Mouse (Mus musculus): ENCODE results near the gene Gm10401. TPM values are rescaled to one million over a fixed set of nuclear protein-coding genes. Genes with fewer than 3 reads are reported as not detected.

The Gm10401 gene
- polyA plus RNA-seq, 1 experiment from 2014 or later = 26.2 TPM

GRCm38 (mm10) chr5:115133358-115134066 is 35.4 kb upstream of the Gm10401 start:
- H3K4me3 ChIP-seq = peak overlapping the region; percentile 94
- no peaks in the 10 kb centered on the region for H3K27me3 ChIP-seq (ENCODE audit: low read depth, poor library complexity, severe bottlenecking)
- no peaks in the 10 kb centered on the region for H3K9me3 ChIP-seq (replicated peaks)
- peaks cover 20% of the 10 kb centered on the region for H3K4me1 ChIP-seq
- peaks cover 43% of the 10 kb centered on the region for H3K36me3 ChIP-seq
- H3K27ac ChIP-seq = peak overlapping the region; percentile 91
- DNase-seq (ENCODE audit: low spot score) = no peak
- WGBS = 62% methylated on average over 6 of the region's 6 CpGs

DNA sequence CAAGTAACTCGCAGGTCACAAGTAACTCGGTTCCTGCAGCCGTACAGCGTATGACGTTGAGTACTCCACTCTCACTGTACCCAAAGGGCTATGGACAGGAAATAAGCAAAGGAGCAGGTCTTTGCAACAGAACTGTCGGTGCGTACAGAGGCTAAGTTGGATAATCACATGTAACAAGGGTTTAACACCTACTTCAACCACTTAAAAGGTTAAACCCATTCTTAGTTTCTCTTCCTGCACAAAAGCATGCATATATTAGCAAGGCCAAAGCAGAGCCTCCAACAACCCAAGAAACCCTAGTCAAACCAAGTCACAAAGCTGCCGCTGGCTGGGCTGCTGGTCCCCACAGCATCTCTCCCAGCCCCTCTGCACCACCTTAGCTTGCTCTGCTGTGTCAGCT is 34.4 kb upstream of the Gm10401 start:
- Histone ChIP-seq H3K9me3 (replicated peaks) (no peaks in the 10 kb centered on the region), H3K36me3 (peaks cover 53% of the 10 kb centered on the region), H3K4me3 (peak overlapping the region; percentile 94; the same call in 1 of the 2 replicates), H3K4me1 (peaks cover 20% of the 10 kb centered on the region), H3K27ac (no peak overlapping the region), H3K27me3 (ENCODE audit: low read depth, poor library complexity, severe bottlenecking) (no peaks in the 10 kb centered on the region)
- no peak for DNase-seq (ENCODE audit: low spot score)
- WGBS = 95% methylated on average over 8 of the region's 8 CpGs

- Histone ChIP-seq H3K27me3 (ENCODE audit: low read depth, poor library complexity, severe bottlenecking) (no peaks in the 10 kb centered on the region), H3K4me3 (no peak overlapping the region), H3K9me3 (replicated peaks) (no peaks in the 10 kb centered on the region), H3K36me3 (peaks cover 85% of the 10 kb centered on the region), H3K4me1 (peaks cover 28% of the 10 kb centered on the region), H3K27ac (no peak overlapping the region)
- no peak for DNase-seq (ENCODE audit: low spot score)
- 91% methylated on average over 6 of the region's 6 CpGs for WGBS
Measured at GRCm38 (mm10) chr5:115129328-115129727, 31.2 kb upstream of the Gm10401 start.

DNA sequence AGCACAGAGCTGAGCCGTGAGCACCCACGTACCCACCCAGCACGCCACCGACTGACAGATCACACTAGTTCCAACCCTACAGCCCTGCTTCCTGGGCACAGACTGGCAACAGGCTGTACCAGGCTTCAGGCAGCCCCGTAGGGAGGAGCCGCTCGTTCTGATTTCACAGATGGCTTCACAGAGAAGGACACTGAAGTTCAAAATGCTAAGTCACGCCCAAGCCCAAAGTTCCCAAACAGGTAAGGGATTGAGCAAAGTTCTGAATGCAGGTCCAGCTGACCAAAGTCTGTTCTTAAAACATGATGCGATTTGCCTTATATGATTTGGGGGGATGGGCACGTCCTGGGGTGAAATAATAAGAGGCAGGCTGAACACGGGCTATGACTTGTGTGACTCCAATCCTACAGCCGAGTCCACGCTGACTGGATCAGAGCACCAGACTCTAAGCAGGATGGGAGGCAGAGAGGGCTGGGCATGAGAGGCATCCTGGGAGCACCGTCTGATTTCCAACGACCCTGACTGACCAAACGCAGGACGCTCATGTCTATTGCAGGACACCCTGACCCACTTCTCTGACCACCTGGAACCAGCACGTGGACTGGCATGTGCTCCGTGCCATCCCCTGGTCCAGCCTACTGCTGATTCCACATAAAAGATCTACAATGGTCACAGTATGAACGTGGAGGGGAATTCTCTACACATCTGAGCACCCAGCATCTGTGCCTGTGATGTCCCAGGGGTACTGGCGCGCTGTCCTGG is 29.5 kb upstream of the Gm10401 start:
- WGBS = 93% methylated on average over 22 of the region's 22 CpGs
- no peaks in the 10 kb centered on the region for H3K27me3 ChIP-seq (ENCODE audit: low read depth, poor library complexity, severe bottlenecking)
- H3K9me3 ChIP-seq (replicated peaks) = no peaks in the 10 kb centered on the region
- no peak for DNase-seq (ENCODE audit: low spot score)
- no peak overlapping the region for H3K27ac ChIP-seq
- H3K4me3 ChIP-seq = no peak overlapping the region
- H3K4me1 ChIP-seq = peaks cover 12% of the 10 kb centered on the region
- H3K36me3 ChIP-seq = peaks cover 98% of the 10 kb centered on the region

DNA sequence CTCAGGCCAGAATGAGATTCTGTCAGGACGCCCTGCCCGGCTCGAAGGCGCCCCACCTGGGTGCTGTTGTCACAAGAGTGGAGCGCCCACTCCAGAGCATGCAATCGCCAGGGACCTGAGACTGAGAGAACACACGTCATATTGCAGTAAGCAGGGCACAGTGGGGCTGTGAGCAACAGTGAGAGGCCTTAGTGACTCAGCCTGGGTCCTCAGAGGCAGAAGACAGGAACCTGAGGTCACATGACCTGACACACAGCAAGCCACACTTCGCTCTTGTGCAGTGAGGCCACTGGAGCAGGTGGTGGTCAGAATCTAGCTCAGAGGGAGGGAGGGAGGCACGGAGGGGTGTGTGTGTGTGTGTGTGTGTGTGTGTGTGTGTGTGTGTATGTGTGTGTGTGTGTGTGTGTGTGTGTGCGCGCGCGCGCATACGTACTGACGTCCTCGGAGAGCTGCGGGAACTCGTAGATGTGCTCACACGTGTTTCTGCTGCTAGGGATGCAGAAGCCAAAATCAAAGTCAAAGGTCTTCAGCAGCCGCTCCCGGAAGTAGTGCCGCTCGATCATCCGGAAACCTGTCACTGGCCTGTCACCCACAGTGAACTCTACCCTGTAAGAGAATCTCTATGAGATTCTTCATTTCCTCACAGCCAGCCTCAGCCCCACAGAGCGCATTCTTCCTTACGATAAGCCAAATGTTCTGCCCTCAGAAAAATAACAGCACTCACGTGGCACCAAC is 28.6 kb upstream of the Gm10401 start:
- Histone ChIP-seq H3K4me1 (peaks cover 8% of the 10 kb centered on the region; the same call in 1 of the 2 replicates), H3K4me3 (no peak overlapping the region), H3K36me3 (peaks cover 99% of the 10 kb centered on the region), H3K9me3 (replicated peaks) (no peaks in the 10 kb centered on the region), H3K27me3 (ENCODE audit: low read depth, poor library complexity, severe bottlenecking) (no peaks in the 10 kb centered on the region), H3K27ac (no peak overlapping the region)
- WGBS = 92% methylated on average over 28 of the region's 28 CpGs
- no peak for DNase-seq (ENCODE audit: low spot score)

GRCm38 (mm10) chr5:115125211-115125871 is 27.2 kb upstream of the Gm10401 start:
- Histone ChIP-seq H3K4me3 (no peak overlapping the region), H3K36me3 (peaks cover 89% of the 10 kb centered on the region), H3K9me3 (replicated peaks) (no peaks in the 10 kb centered on the region), H3K4me1 (peaks cover 8% of the 10 kb centered on the region; the same call in 1 of the 2 replicates), H3K27me3 (ENCODE audit: low read depth, poor library complexity, severe bottlenecking) (no peaks in the 10 kb centered on the region), H3K27ac (peak overlapping the region; percentile 21; the same call in 1 of the 2 replicates)
- WGBS = 34% methylated on average over 24 of the region's 24 CpGs
- DNase-seq (ENCODE audit: low spot score) = peak; percentile 84

DNA sequence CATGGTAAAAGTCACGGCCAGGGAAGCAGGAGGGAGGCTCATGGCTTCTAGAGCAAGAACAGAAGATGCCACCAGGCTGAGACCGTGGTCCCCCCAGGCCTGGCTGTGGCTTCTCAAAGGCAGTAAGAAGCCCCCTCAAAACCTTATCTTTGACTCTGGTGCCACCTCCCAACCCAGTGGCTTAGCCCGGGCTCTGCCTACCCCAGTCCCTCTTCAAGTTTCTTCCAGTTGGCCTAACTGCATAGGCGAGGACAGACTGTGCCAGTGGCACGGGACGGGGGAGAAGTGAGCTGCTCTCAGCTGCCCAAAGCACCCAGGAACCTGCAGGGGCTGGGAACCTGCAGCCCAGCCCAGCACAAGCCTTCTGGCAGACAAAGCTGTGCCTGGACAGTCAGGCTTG is 26.6 kb upstream of the Gm10401 start:
- H3K4me3 ChIP-seq = no peak overlapping the region

GRCm38 (mm10) chr5:115120978-115121377 is 22.9 kb upstream of the Gm10401 start:
- Histone ChIP-seq H3K27ac (no peak overlapping the region), H3K36me3 (peaks cover 65% of the 10 kb centered on the region), H3K27me3 (ENCODE audit: low read depth, poor library complexity, severe bottlenecking) (no peaks in the 10 kb centered on the region), H3K9me3 (replicated peaks) (no peaks in the 10 kb centered on the region), H3K4me3 (no peak overlapping the region), H3K4me1 (peaks cover 23% of the 10 kb centered on the region)
- no peak for DNase-seq (ENCODE audit: low spot score)
- 83% methylated on average over 5 of the region's 5 CpGs for WGBS

More for the DNA sequence above, 26.6 kb upstream of the Gm10401 start:
- no peaks in the 10 kb centered on the region for H3K9me3 ChIP-seq (replicated peaks)
- 93% methylated on average over 6 of the region's 6 CpGs for WGBS
- no peak for DNase-seq (ENCODE audit: low spot score)
- peaks cover 8% of the 10 kb centered on the region; the same call in 1 of the 2 replicates for H3K4me1 ChIP-seq
- H3K27me3 ChIP-seq (ENCODE audit: low read depth, poor library complexity, severe bottlenecking) = no peaks in the 10 kb centered on the region
- H3K27ac ChIP-seq = no peak overlapping the region
- peaks cover 83% of the 10 kb centered on the region for H3K36me3 ChIP-seq

DNA sequence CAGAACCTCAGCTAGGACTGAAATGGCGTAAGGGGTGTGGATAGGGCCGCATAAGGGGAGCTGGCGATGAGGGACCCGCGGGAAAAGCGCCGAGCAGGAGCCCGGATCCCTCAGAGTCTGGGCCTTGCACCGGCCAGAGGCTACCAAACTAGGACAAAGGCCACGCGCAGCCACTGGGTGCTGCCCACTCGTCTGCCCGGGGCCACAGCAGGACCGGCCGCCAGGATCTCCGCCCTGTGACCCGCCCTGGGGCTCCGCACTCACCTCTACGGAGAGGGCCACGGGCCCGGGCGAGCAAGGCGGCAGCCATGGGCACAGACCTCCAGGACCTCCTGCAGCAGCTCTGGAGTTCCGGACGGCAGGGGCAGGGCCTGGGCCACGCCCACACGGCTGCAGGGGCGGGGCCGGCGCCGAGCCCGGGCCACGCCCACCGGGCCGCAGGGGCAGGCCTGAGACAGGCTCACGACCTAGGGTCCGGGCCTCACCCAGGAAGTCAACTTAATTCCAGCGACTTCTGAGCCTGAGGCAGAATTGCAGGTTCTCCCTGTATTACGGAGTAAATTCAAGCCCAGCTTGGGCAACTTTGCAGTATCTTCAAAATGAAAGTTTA is 21.0 kb upstream of the Gm10401 start, which contains the start of gene Acads:
TSS of gene Acads (minus strand) at position 386 of the 610 bp plus-strand sequence.
- Histone ChIP-seq H3K27me3 (ENCODE audit: low read depth, poor library complexity, severe bottlenecking) (no peaks in the 10 kb centered on the region), H3K36me3 (peaks cover 65% of the 10 kb centered on the region), H3K4me3 (peak within 1 kb of the TSS; percentile 87), H3K9me3 (replicated peaks) (no peaks in the 10 kb centered on the region), H3K4me1 (peaks cover 14% of the 10 kb centered on the region), H3K27ac (peak within 1 kb of the TSS; percentile 92)
- WGBS = under 1% methylated on average over 39 of the region's 39 CpGs
- peak; percentile 90 for DNase-seq (ENCODE audit: low spot score)

DNA sequence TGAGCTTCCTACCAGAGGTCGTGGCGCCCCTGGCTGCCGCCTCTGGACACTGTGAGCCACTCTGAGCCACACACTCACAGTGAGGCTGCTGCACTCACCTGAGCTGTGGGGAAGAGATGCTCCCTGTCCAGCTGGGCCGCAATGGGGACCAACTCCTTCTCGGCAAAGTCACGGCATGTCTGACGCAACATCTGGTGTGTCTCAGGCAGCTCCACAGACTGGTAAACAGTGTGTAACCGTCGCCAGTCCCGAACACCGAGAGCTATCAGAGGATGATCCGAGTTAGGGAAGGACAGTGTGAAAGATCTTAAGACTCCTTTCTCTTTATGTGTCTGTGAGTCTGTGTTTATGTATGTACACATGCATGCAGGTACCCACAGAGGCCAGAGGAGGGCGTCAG is 19.4 kb upstream of the Gm10401 start:
- Histone ChIP-seq H3K36me3 (peaks cover 65% of the 10 kb centered on the region), H3K27me3 (ENCODE audit: low read depth, poor library complexity, severe bottlenecking) (no peaks in the 10 kb centered on the region), H3K9me3 (replicated peaks) (no peaks in the 10 kb centered on the region), H3K4me1 (peaks cover 14% of the 10 kb centered on the region), H3K4me3 (no peak overlapping the region), H3K27ac (no peak overlapping the region)
- 96% methylated on average over 13 of the region's 13 CpGs for WGBS
- no peak for DNase-seq (ENCODE audit: low spot score)

DNA sequence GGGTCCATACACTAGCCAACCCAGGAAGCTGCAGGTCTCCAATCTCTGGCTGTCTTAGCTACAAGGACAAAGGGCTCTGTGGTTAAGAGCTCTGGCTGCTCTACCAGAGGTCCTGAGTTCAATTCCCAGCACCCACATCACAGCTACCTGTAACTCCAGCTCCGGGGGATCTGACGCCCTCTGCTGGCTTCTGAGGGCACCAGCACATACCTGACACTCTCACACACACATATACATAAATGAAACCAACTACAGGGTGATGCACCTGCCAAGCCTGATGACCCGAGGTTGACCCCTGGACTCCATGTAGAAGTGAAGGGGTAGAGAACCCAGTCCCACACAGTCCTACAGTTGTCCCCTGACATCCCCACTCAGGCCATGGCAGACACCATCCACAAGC is 18.3 kb upstream of the Gm10401 start:
- Histone ChIP-seq H3K9me3 (replicated peaks) (no peaks in the 10 kb centered on the region), H3K4me1 (peaks cover 14% of the 10 kb centered on the region), H3K4me3 (no peak overlapping the region), H3K36me3 (peaks cover 68% of the 10 kb centered on the region), H3K27ac (no peak overlapping the region), H3K27me3 (ENCODE audit: low read depth, poor library complexity, severe bottlenecking) (no peaks in the 10 kb centered on the region)
- no peak for DNase-seq (ENCODE audit: low spot score)
- WGBS = 88% methylated on average over 3 of the region's 3 CpGs

GRCm38 (mm10) chr5:115114501-115114900 is 16.4 kb upstream of the Gm10401 start:
- peaks cover 17% of the 10 kb centered on the region for H3K4me1 ChIP-seq
- DNase-seq (ENCODE audit: low spot score) = no peak
- no peak overlapping the region for H3K27ac ChIP-seq
- WGBS = 93% methylated on average over 8 of the region's 8 CpGs
- no peak overlapping the region for H3K4me3 ChIP-seq
- no peaks in the 10 kb centered on the region for H3K9me3 ChIP-seq (replicated peaks)
- H3K36me3 ChIP-seq = peaks cover 84% of the 10 kb centered on the region
- H3K27me3 ChIP-seq (ENCODE audit: low read depth, poor library complexity, severe bottlenecking) = no peaks in the 10 kb centered on the region
